Mouse (Mus musculus): Measurements from ENCODE around the gene Atf6.

- no peak for TF ChIP-seq MXI1 (IDR thresholded peaks at IDR 0.05; ENCODE audit: low read depth, low read length)
- TF ChIP-seq CTCF (conservative IDR thresholded peaks at IDR 0.05 in 1 of 2, IDR thresholded peaks at IDR 0.05 in 1 of 2; ENCODE audit: low read depth in 2 of 2, low read length in 2 of 2): no peak
- no peak for TF ChIP-seq POLR2A (IDR thresholded peaks at IDR 0.05; ENCODE audit: low read depth, low read length)
- TF ChIP-seq POLR2AphosphoS2 (IDR thresholded peaks at IDR 0.05; ENCODE audit: low read depth, low read length): no peak
- no peak for TF ChIP-seq ELF1 (IDR thresholded peaks at IDR 0.05; ENCODE audit: low read depth, low read length)
Measured at GRCm38 (mm10) chr1:170704103-170704502, 163.5 kb downstream of the Atf6 start.
